Mouse (Mus musculus) cerebellum, adult 2 months (tissue): Measurements from ENCODE around the gene Cyp4f15.

Source experiments
- CTCF ChIP-seq: fragments of 200-500 bp; IDR thresholded peaks from 2 replicates; pipeline ENCODE4 v1.5.1; 2011; ENCODE audit warnings: low read depth, mild to moderate bottlenecking, control low read depth, low read length, moderate library complexity, borderline replicate concordance; ENCODE audit not compliant: insufficient read depth
- POLR2A ChIP-seq: fragments of 200-500 bp; IDR thresholded peaks from 2 replicates; pipeline ENCODE4 v1.6.1; 2011; ENCODE audit warnings: low read length, control low read depth, borderline replicate concordance; ENCODE audit not compliant: insufficient read depth

GRCm38 (mm10) chr17:32722771-32723170, 37.3 kb downstream of the Cyp4f15 start:
- TF ChIP-seq CTCF (no peak), POLR2A (no peak)
